Mouse (Mus musculus) ES-Bruce4 (cell line): Measurements from ENCODE around the gene Oxct2b. TPM values are rescaled to one million over a fixed set of nuclear protein-coding genes. Genes with fewer than 3 reads are reported as not detected.
"Not testable (repeated sequence)": the region's sequence is repeated elsewhere in the genome, so short reads cannot be mapped to it uniquely, and the experiment has no call there.

Experiments
- H3K27ac ChIP-seq: 2 replicates; pipeline ENCODE4 v1.5.1; 2012; ENCODE audit warnings: low read length, inconsistent platforms; ENCODE audit not compliant: insufficient read depth
- H3K27me3 ChIP-seq: 2 replicates; pipeline ENCODE4 v1.6.1; 2012; ENCODE audit warnings: mild to moderate bottlenecking, low read length, inconsistent platforms; ENCODE audit not compliant: control insufficient read depth, poor library complexity, insufficient read depth, severe bottlenecking
- H3K36me3 ChIP-seq: 2 replicates; pipeline ENCODE4 v1.6.1; 2012; ENCODE audit warnings: inconsistent platforms, mild to moderate bottlenecking, low read length, moderate library complexity; ENCODE audit not compliant: control insufficient read depth, poor library complexity, insufficient read depth, severe bottlenecking
- H3K4me1 ChIP-seq: one replicate; pipeline ENCODE4 v1.8.1; 2011; ENCODE audit warnings: low read length; ENCODE audit not compliant: control insufficient read depth, insufficient read depth
- H3K4me3 ChIP-seq: 2 replicates; pipeline ENCODE4 v1.5.1; 2011; ENCODE audit warnings: low read depth, mild to moderate bottlenecking, low read length
- H3K9ac ChIP-seq: 2 replicates; pipeline ENCODE4 v1.6.1; 2012; ENCODE audit warnings: low read depth, mild to moderate bottlenecking, inconsistent platforms; ENCODE audit not compliant: poor library complexity, severe bottlenecking
- H3K9me3 ChIP-seq: replicated peaks from 2 replicates; pipeline ENCODE4 v1.6.1; 2012; ENCODE audit warnings: mild to moderate bottlenecking, low read length, inconsistent platforms; ENCODE audit not compliant: control insufficient read depth, poor library complexity, insufficient read depth, severe bottlenecking
- CTCF ChIP-seq: IDR thresholded peaks from one replicate; pipeline ENCODE4 v1.8.1; 2011; ENCODE audit warnings: low read depth, low read length
- EP300 ChIP-seq: IDR thresholded peaks from 2 replicates; pipeline ENCODE4 v1.6.1; 2011; ENCODE audit warnings: low read depth, low read length; ENCODE audit not compliant: insufficient read depth
- POLR2A ChIP-seq: IDR thresholded peaks from one replicate; pipeline ENCODE4 v1.8.1; 2011; ENCODE audit warnings: low read length; ENCODE audit not compliant: insufficient read depth
- polyA plus RNA-seq: library from polyadenylated mRNA; stranded (reverse); fragments of >200 nt; gene quantifications from 2 replicates; pipeline ENCODE4 v1.2.4, GENCODE M21; 2011; ENCODE audit warnings: low read depth; ENCODE audit not compliant: missing spikeins, insufficient read depth, insufficient read length

Oxct2b gene
- polyA plus RNA-seq, 1 experiment, result 1.2 TPM

GRCm38 (mm10) chr4:123152003-123152402 lies 35.9 kb downstream of the Oxct2b start:
- Histone ChIP-seq H3K36me3 (no peaks in the 10 kb centered on the region), H3K27me3 (no peaks in the 10 kb centered on the region), H3K9me3 (no peaks in the 10 kb centered on the region), H3K9ac (no peak overlapping the region), H3K4me1 (no peaks in the 10 kb centered on the region), H3K4me3 (no peak overlapping the region), H3K27ac (no peak overlapping the region)
- TF ChIP-seq POLR2A, result no peak
- no peak for TF ChIP-seq EP300
- no peak for TF ChIP-seq CTCF

- H3K27me3 ChIP-seq, result no peaks in the 10 kb centered on the region
- H3K36me3 ChIP-seq, result no peaks in the 10 kb centered on the region
- H3K4me3 ChIP-seq, result no peak overlapping the region
- H3K4me1 ChIP-seq, result no peaks in the 10 kb centered on the region
- H3K9me3 ChIP-seq, result no peaks in the 10 kb centered on the region
- H3K27ac ChIP-seq, result no peak overlapping the region
- TF ChIP-seq POLR2A, result no peak
- TF ChIP-seq EP300, result no peak
- TF ChIP-seq CTCF, result no peak
- no peak overlapping the region for H3K9ac ChIP-seq
Measured at GRCm38 (mm10) chr4:123152976-123153375, 36.9 kb downstream of the Oxct2b start.

GRCm38 (mm10) chr4:123155004-123155403 lies 38.9 kb downstream of the Oxct2b start:
- no peaks in the 10 kb centered on the region for H3K9me3 ChIP-seq
- H3K36me3 ChIP-seq, result no peaks in the 10 kb centered on the region
- no peak for TF ChIP-seq EP300
- TF ChIP-seq POLR2A, result no peak
- no peak for TF ChIP-seq CTCF
- H3K9ac ChIP-seq, result no peak overlapping the region
- no peaks in the 10 kb centered on the region for H3K27me3 ChIP-seq
- H3K4me3 ChIP-seq, result no peak overlapping the region
- no peak overlapping the region for H3K27ac ChIP-seq
- H3K4me1 ChIP-seq, result no peaks in the 10 kb centered on the region

- no peaks in the 10 kb centered on the region for H3K9me3 ChIP-seq
- H3K4me1 ChIP-seq, result no peaks in the 10 kb centered on the region
- TF ChIP-seq POLR2A (no peak), EP300 (no peak), CTCF (no peak)
- no peak overlapping the region for H3K9ac ChIP-seq
- no peaks in the 10 kb centered on the region for H3K36me3 ChIP-seq
- H3K27me3 ChIP-seq, result no peaks in the 10 kb centered on the region
- H3K27ac ChIP-seq, result no peak overlapping the region
- no peak overlapping the region for H3K4me3 ChIP-seq
Measured at GRCm38 (mm10) chr4:123155427-123155826, 39.4 kb downstream of the Oxct2b start.

GRCm38 (mm10) chr4:123155840-123156239 lies 39.8 kb downstream of the Oxct2b start:
- Histone ChIP-seq H3K9me3 (no peaks in the 10 kb centered on the region), H3K9ac (no peak overlapping the region), H3K27me3 (no peaks in the 10 kb centered on the region), H3K27ac (no peak overlapping the region), H3K36me3 (no peaks in the 10 kb centered on the region), H3K4me3 (no peak overlapping the region), H3K4me1 (no peaks in the 10 kb centered on the region)
- TF ChIP-seq EP300, result no peak
- TF ChIP-seq CTCF, result no peak
- no peak for TF ChIP-seq POLR2A

GRCm38 (mm10) chr4:123160571-123160970 lies 44.5 kb downstream of the Oxct2b start:
- no peak overlapping the region for H3K9ac ChIP-seq

GRCm38 (mm10) chr4:123161251-123161650 lies 45.2 kb downstream of the Oxct2b start:
- H3K27ac ChIP-seq, H3K36me3 ChIP-seq, H3K4me1 ChIP-seq, H3K4me3 ChIP-seq, H3K27me3 ChIP-seq, H3K9me3 ChIP-seq, H3K9ac ChIP-seq: not testable (repeated sequence)

More at GRCm38 (mm10) chr4:123160571-123160970, 44.5 kb downstream of the Oxct2b start:
- H3K9me3 ChIP-seq, result no peaks in the 10 kb centered on the region
- H3K4me1 ChIP-seq, result no peaks in the 10 kb centered on the region
- peaks cover 2% of the 10 kb centered on the region; the same call in 1 of the 2 replicates for H3K27me3 ChIP-seq
- TF ChIP-seq EP300 (no peak), CTCF (no peak), POLR2A (no peak)
- no peak overlapping the region for H3K27ac ChIP-seq
- no peaks in the 10 kb centered on the region for H3K36me3 ChIP-seq
- H3K4me3 ChIP-seq, result no peak overlapping the region
